Mouse (Mus musculus) midbrain, embryonic 12.5 days (tissue): ENCODE measurements at regions not wholly inside any gene's neighbourhood (a gene's known extent, or its start where the extent isn't known, plus 50 kb on each side); places are given as distances from the start of the nearest gene placed in this dataset.
"Not testable (repeated sequence)": the region's sequence is repeated elsewhere in the genome, so short reads cannot be mapped to it uniquely, and the experiment has no call there.

ENCODE experiments used
- ATAC-seq: fragments of 200-750 bp; cut with Nextera tagmentation; 2 replicates; pipeline ENCODE4 v1.8.0; 2017; ENCODE audit warnings: low read depth, moderate TSS enrichment, moderate library complexity; ENCODE audit not compliant: low FRiP score
- H3K27ac ChIP-seq: fragments of 300-500 bp; sonication (generic); replicated peaks from 2 replicates; pipeline ENCODE4 v1.5.1; 2016; ENCODE audit warnings: mild to moderate bottlenecking
- H3K27me3 ChIP-seq: fragments of 300-500 bp; sonication (generic); 2 replicates; pipeline ENCODE4 v1.6.1; 2016; ENCODE audit warnings: mild to moderate bottlenecking
- H3K36me3 ChIP-seq: fragments of 300-500 bp; sonication (generic); 2 replicates; pipeline ENCODE4 v1.6.1; 2016
- H3K4me1 ChIP-seq: fragments of 300-500 bp; sonication (generic); 2 replicates; pipeline ENCODE4 v1.6.1; 2016
- H3K4me2 ChIP-seq: fragments of 300-500 bp; sonication (generic); replicated peaks from 2 replicates; pipeline ENCODE4 v1.6.1; 2016; ENCODE audit warnings: mild to moderate bottlenecking, moderate library complexity
- H3K4me3 ChIP-seq: fragments of 300-500 bp; sonication (generic); 2 replicates; pipeline ENCODE4 v1.5.1; 2016; ENCODE audit warnings: mild to moderate bottlenecking
- H3K9ac ChIP-seq: fragments of 300-500 bp; sonication (generic); replicated peaks from 2 replicates; pipeline ENCODE4 v1.6.1; 2016; ENCODE audit warnings: mild to moderate bottlenecking, moderate library complexity
- H3K9me3 ChIP-seq: fragments of 300-500 bp; sonication (generic); 2 replicates; pipeline ENCODE4 v1.6.1; 2016; ENCODE audit warnings: mild to moderate bottlenecking
- WGBS: fragments of 180-500 bp; shearing (Covaris S2); methylation state at CpG from one replicate; pipeline ENCODE4 v1.1.7; 2016; 5-methylcytosine and 5-hydroxymethylcytosine counted together

DNA sequence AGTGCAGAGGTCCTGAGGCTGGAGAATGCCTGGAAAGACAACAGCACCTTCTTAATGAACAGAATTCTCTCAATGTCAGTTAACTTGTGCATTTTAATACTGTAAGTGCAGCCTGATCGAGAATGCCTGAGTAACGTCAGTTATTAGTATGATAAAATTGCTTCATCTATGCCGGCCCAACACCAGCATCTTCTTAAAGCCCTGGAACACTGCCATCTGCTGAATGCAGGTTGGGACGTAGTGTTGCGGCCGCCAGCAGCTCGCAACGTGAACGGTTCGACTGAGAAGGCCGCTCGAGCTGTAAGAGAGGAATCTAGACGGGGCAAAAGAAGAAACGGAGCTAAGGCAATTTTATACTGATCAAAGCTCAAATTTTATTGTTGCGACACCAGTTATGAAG, 73.6 kb upstream of the Ttc29 start:
- H3K36me3 ChIP-seq, H3K4me2 ChIP-seq, H3K9me3 ChIP-seq, H3K4me3 ChIP-seq, ATAC-seq, H3K27me3 ChIP-seq, H3K9ac ChIP-seq, H3K27ac ChIP-seq, H3K4me1 ChIP-seq: not testable (repeated sequence)
- 44% methylated on average over 14 of the region's 15 CpGs for WGBS

- Histone ChIP-seq H3K36me3 (no peaks in the 10 kb centered on the region), H3K4me2 (no peak overlapping the region), H3K27me3 (no peaks in the 10 kb centered on the region), H3K4me3 (no peak overlapping the region), H3K9me3 (no peaks in the 10 kb centered on the region), H3K9ac (no peak overlapping the region), H3K27ac (no peak overlapping the region), H3K4me1 (no peaks in the 10 kb centered on the region)
- ATAC-seq, result no peak; the same call in 1 of the 2 replicates
- 71% methylated on average over 6 of the region's 6 CpGs for WGBS
Measured at GRCm38 (mm10) chr8:78147170-78147569, 65.9 kb upstream of the Ttc29 start.

DNA sequence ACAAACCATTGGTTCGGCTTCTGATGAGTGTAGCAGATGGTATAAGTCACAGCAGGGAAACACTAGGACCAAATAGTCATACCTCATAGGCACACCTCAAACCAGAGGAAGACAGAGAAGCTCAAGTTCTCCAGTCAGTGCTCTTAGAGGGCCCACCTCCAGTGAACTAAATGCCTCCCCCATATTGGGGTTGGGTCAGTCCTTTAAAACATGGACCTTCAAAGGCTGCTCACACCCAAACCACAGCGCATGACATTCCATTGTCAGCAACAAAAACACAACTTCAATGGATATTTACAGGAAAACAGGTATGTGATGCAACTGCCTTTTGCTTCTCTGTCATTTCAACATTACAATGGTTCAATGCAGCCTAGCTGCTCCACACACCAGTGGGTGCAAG, 65.1 kb upstream of the Ttc29 start:
- Histone ChIP-seq H3K4me3 (no peak overlapping the region), H3K9ac (no peak overlapping the region), H3K27me3 (no peaks in the 10 kb centered on the region), H3K4me2 (no peak overlapping the region), H3K4me1 (no peaks in the 10 kb centered on the region), H3K9me3 (no peaks in the 10 kb centered on the region), H3K27ac (no peak overlapping the region), H3K36me3 (no peaks in the 10 kb centered on the region)
- WGBS, result 94% methylated on average over 2 of the region's 2 CpGs
- no peak for ATAC-seq

- 26% methylated on average over 8 of the region's 8 CpGs for WGBS
- H3K27me3 ChIP-seq, result no peaks in the 10 kb centered on the region
- peak; percentile 60; the same call in 1 of the 2 replicates for ATAC-seq
- H3K4me1 ChIP-seq, result peaks cover 9% of the 10 kb centered on the region
- no peak overlapping the region for H3K9ac ChIP-seq
- H3K27ac ChIP-seq, result no peak overlapping the region
- H3K36me3 ChIP-seq, result no peaks in the 10 kb centered on the region
- H3K4me3 ChIP-seq, result no peak overlapping the region
- no peak overlapping the region for H3K4me2 ChIP-seq
- H3K9me3 ChIP-seq, result no peaks in the 10 kb centered on the region
Measured at GRCm38 (mm10) chr8:78154873-78155272, 58.2 kb upstream of the Ttc29 start.

DNA sequence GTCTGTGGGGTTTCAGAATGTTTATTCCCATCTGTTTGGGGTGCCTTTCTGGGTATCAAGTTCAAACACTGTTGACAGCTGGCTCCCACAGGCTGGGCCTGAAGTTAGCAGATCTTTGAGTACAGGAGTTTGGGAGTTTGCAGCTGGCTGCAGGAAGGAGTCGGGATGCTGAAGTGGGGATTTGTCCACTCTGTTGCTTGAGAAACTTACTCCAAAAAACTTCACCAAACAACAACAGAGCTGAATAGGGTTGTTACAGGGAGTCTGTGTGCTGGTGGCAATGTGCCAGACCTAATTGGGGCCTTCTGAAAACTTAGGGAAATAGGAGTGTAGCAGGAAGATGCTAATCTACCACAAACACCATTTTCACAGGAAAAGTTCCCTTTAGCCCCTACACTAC, 51.1 kb upstream of the Ttc29 start:
- Histone ChIP-seq H3K27me3 (no peaks in the 10 kb centered on the region; the same call in 1 of the 2 replicates), H3K4me3 (no peak overlapping the region), H3K36me3 (no peaks in the 10 kb centered on the region), H3K4me1 (peaks cover 6% of the 10 kb centered on the region; the same call in 1 of the 2 replicates), H3K9me3 (no peaks in the 10 kb centered on the region), H3K4me2 (no peak overlapping the region), H3K27ac (no peak overlapping the region), H3K9ac (no peak overlapping the region)
- 44% methylated on average over 1 of the region's 1 CpGs for WGBS
- ATAC-seq, result no peak

- no peaks in the 10 kb centered on the region for H3K9me3 ChIP-seq
Measured at GRCm38 (mm10) chr8:78162763-78163508, 50.2 kb upstream of the Ttc29 start.

More at GRCm38 (mm10) chr8:78162763-78163508, 50.2 kb upstream of the Ttc29 start:
- Histone ChIP-seq H3K27ac (no peak overlapping the region), H3K4me2 (no peak overlapping the region), H3K4me1 (peaks cover 6% of the 10 kb centered on the region; the same call in 1 of the 2 replicates), H3K9ac (no peak overlapping the region), H3K36me3 (no peaks in the 10 kb centered on the region), H3K4me3 (no peak overlapping the region), H3K27me3 (no peaks in the 10 kb centered on the region; the same call in 1 of the 2 replicates)
- no peak for ATAC-seq
- 92% methylated on average over 5 of the region's 5 CpGs for WGBS
